Mouse (Mus musculus): ENCODE data around the gene Mblac1.
A peak's percentile ranks its signal among the peaks of the same experiment; 100 is the strongest.

The Mblac1 gene

GRCm38 (mm10) chr5:138219864-138220263 is 25.8 kb downstream of the Mblac1 start:
- no peak for DNase-seq

DNA sequence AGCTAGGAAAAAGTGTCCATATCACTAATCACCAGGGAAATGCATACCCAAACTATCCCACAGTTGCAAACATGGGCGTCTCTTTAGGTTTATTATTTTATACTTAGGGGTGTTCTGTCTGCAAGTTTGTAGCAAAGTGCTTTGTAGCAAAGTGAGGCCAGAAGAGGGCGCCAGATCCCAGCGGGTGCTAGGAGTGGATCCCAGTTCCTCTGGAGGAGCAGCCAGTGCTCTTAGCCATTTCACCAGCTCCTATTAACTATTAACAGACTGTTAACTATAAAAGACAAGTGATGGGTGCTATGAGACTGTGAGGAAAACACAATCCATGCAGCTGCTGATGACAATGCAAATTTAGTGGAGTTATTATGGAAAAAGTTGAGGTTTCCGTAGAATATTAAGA is 28.0 kb downstream of the Mblac1 start:
- DNase-seq: peak; percentile 74 to 82

GRCm38 (mm10) chr5:138223287-138223686 is 29.2 kb downstream of the Mblac1 start:
- DNase-seq: no peak

- no peak for DNase-seq
Observed at GRCm38 (mm10) chr5:138225700-138226099, 31.6 kb downstream of the Mblac1 start, which contains the start of gene Nxpe5. Nxpe5 (plus strand) TSS chr5:138225898.

DNA sequence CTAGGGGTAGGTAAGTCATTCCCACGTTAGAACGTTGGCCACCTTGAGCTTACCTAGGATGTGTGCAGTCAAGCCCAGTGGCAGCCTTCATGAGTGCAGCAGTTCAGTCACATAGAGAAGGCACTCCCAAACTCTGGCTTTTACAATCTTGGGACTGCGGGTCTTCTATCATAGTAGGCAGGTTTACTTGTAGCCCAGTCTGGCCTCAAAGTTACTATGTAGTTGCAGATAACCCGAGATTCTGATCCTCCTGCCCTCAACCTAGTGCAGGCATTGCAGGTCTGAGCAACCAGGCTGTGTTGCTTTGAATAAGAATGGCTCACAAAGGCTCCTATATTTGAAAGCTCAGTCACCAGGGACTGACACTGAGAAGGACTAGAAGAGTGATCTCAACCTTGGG is 32.4 kb downstream of the Mblac1 start:
- DNase-seq: no peak

- DNase-seq: no peak
Observed at GRCm38 (mm10) chr5:138227367-138227766, 33.3 kb downstream of the Mblac1 start.

- DNase-seq: peak; percentile 53 to 56
Observed at GRCm38 (mm10) chr5:138228026-138228425, 33.9 kb downstream of the Mblac1 start.

DNA sequence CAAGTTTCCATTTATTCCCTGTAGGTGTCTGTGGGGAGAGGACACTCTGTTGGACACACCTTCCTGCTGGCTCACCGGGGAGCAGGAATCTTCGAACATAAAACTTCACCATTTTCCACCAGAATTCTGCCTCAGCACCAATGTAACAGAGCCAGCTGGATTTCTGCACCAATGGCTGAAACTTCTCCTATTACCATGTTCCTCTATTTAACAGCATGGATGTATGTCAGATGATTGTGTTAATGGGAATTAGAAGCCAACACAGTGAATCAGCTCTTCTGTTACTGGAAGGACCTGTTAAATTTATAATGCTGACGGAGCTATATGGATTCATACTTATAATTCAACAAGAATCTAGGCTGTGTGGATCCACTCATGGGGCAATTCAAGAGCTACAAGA is 35.4 kb downstream of the Mblac1 start:
- no peak for DNase-seq

- no peak for DNase-seq
Observed at GRCm38 (mm10) chr5:138233778-138234177, 39.7 kb downstream of the Mblac1 start.

DNA sequence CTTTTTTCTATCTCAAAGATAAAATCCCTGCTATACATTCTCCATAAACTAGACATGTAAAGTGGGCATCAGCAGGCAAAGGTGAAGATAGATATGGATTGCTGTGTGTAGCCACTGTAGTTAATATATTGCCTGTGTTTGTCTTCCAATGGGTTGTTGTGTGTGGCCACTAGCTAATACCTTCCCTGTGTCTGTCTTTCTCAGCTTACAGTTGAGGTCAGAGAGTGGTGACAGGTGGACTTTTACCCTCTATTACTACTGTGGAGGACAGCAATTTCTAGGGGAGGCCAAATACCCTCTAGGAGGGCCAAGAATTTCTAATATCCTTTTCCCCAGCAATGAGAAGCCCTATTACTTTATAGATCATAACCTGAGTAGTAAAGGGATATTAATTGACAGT is 40.1 kb downstream of the Mblac1 start:
- no peak for DNase-seq

DNA sequence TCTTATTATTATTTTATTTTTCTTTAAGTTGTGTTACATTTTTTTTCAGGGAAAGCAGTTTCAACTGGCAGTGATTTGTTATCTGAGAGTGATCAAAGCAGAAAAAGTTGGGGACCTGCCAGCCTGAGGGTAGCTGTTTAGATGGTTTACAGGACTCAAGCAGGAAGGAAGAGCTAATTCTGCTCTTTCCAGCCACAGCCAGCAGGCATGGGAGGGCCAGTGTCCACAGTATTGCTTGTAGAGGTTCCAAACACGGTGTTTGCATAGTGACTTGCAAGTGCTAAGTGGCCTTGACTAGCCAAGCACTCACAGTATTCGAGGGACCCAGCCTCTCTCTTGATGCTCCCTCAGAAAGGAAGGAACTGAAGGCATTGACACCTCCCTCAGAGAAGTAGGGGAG is 47.4 kb downstream of the Mblac1 start:
- no peak for DNase-seq
